Mouse (Mus musculus): ENCODE data around the gene Rtl6.

DNA sequence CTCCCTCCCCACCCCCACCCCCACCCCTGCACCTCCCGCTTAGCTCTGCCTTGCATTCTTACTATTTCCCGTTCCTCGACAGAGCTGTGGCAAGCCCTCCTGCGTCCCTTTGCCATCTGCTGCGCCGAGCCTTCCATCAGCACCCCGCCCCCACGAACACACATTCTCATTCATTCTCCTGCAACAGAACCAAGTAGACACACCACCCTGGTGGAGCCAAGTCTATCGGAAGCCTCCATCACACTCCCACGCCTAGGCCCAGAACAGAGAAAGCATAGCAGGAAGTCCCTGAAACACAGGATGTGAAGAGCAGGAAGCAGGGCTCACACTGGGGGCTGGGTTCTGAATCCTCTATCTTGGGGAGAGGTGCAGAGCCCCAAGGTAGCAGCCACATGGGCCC, 51.6 kb downstream of the Rtl6 start:
- TF ChIP-seq CTCF (IDR thresholded peaks at IDR 0.05; ENCODE audit: borderline replicate concordance, extremely low read depth, insufficient read depth, insufficient read length) (no peak), POLR2A (IDR thresholded peaks at IDR 0.05; ENCODE audit: borderline replicate concordance, extremely low read depth, insufficient read depth, insufficient read length, poor library complexity, severe bottlenecking) (no peak)

Data from brain, embryonic 14.5 days (tissue).